Mouse (Mus musculus): ENCODE data around the gene Ccdc22. TPM values are rescaled to one million over a fixed set of nuclear protein-coding genes. Genes with fewer than 3 reads are reported as not detected.

The Ccdc22 gene
- polyA plus RNA-seq, 1 experiment from 2014 or later = 26.6 TPM

DNA sequence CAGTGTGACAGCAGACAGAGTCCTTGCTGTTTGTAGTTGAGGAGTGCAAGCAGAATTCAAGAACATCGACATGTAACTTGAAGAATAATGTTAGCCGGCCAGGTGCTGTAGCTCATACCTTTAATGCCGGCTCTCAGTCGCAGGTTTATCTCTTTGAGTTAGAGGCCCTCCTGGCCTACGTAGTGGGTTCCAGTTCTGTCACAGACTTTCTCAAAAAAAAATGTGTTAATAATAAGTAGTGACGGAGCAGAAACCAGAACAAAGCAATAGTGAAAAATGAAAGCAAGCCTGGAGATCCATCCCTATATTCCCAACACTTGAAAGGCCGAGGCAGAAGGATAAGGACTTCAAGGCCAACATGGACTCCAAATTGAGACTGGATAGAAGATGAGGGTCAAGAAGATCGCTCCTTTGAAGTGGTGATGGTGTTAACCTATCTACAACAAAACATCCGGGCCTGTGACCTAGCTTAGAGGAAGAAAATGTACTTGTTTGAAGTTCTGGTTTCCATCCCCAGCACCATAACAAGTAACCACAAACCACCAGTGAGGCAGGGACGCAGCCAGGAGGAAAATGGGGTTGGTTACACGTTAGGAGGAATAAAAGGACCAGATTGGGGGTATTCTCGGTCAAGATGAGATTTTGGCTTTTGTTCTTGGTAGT, 12.7 kb upstream of the Ccdc22 start:
- 84% methylated on average over 12 of the region's 12 CpGs for WGBS
- H3K27me3 ChIP-seq (ENCODE audit: control insufficient read depth, insufficient read depth, low read length) = no peaks in the 10 kb centered on the region
- H3K4me3 ChIP-seq (replicated peaks; ENCODE audit: low read length) = no peak overlapping the region
- H3K27ac ChIP-seq = no peak overlapping the region
- no peaks in the 10 kb centered on the region for H3K36me3 ChIP-seq (replicated peaks; ENCODE audit: control insufficient read depth, insufficient read depth)
- no peak overlapping the region for H3K4me2 ChIP-seq (replicated peaks)
- H3K9ac ChIP-seq = no peak overlapping the region
- H3K9me3 ChIP-seq (ENCODE audit: control insufficient read depth, low read length) = no peaks in the 10 kb centered on the region
- no peak for ATAC-seq (ENCODE audit: low FRiP score)
- no peak for DNase-seq (ENCODE audit: low spot score)
- no peaks in the 10 kb centered on the region for H3K4me1 ChIP-seq (replicated peaks; ENCODE audit: control insufficient read depth, insufficient read depth, low read length)

DNA sequence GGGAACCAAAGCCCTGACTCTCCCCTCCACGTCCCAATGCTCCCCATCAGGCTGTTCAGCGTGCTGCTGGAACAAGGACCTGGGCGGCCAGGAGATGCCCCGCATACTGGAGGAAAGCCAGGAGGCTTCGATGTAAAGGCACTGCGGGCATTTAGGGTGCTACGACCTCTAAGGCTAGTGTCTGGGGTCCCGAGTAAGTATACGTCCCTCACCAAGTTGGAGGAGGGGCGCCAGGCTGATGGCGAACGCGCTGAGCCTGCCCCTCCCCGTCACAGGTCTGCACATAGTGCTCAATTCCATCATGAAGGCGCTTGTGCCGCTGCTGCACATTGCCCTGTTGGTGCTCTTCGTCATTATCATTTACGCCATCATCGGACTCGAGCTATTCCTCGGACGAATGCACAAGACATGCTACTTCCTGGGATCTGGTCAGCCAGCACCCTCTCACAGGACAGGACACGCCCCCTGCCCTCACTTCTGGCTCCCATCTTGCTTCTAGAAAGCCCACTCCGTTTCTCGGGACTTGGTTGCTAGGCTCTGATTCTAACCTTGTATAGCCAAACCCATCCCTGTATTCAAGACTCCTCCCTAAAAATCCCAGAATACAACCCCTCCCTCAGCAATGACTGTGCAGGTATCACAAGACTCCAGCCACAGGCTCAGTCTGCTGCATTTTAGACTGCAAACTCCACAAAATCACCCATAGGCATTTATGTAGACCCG, 5.4 kb upstream of the Ccdc22 start:
- no peaks in the 10 kb centered on the region for H3K4me1 ChIP-seq (replicated peaks; ENCODE audit: control insufficient read depth, insufficient read depth, low read length)
- no peaks in the 10 kb centered on the region for H3K9me3 ChIP-seq (ENCODE audit: control insufficient read depth, low read length)
- H3K27ac ChIP-seq = peak overlapping the region; percentile 53
- WGBS = 22% methylated on average over 26 of the region's 26 CpGs
- H3K9ac ChIP-seq = peak overlapping the region; percentile 53
- H3K36me3 ChIP-seq (replicated peaks; ENCODE audit: control insufficient read depth, insufficient read depth) = no peaks in the 10 kb centered on the region
- no peaks in the 10 kb centered on the region for H3K27me3 ChIP-seq (ENCODE audit: control insufficient read depth, insufficient read depth, low read length)
- DNase-seq (ENCODE audit: low spot score) (peak; percentile 28), ATAC-seq (ENCODE audit: low FRiP score) (peak; percentile 68)
- H3K4me3 ChIP-seq (replicated peaks; ENCODE audit: low read length) = peak overlapping the region; percentile 39
- peak overlapping the region; percentile 76 for H3K4me2 ChIP-seq (replicated peaks)

- no peaks in the 10 kb centered on the region for H3K9me3 ChIP-seq (ENCODE audit: control insufficient read depth, low read length)
- peak overlapping the region; percentile 53 for H3K27ac ChIP-seq
- ATAC-seq (ENCODE audit: low FRiP score) (no peak), DNase-seq (ENCODE audit: low spot score) (peak; percentile 27)
- H3K4me2 ChIP-seq (replicated peaks) = peak overlapping the region; percentile 76
- H3K4me1 ChIP-seq (replicated peaks; ENCODE audit: control insufficient read depth, insufficient read depth, low read length) = no peaks in the 10 kb centered on the region
- H3K4me3 ChIP-seq (replicated peaks; ENCODE audit: low read length) = peak overlapping the region; percentile 39
- 23% methylated on average over 21 of the region's 21 CpGs for WGBS
- H3K36me3 ChIP-seq (replicated peaks; ENCODE audit: control insufficient read depth, insufficient read depth) = no peaks in the 10 kb centered on the region
- H3K9ac ChIP-seq = peak overlapping the region; percentile 53
- no peaks in the 10 kb centered on the region for H3K27me3 ChIP-seq (ENCODE audit: control insufficient read depth, insufficient read depth, low read length)
Measured at GRCm38 (mm10) chrX:7610035-7610434, 4.7 kb upstream of the Ccdc22 start.

DNA sequence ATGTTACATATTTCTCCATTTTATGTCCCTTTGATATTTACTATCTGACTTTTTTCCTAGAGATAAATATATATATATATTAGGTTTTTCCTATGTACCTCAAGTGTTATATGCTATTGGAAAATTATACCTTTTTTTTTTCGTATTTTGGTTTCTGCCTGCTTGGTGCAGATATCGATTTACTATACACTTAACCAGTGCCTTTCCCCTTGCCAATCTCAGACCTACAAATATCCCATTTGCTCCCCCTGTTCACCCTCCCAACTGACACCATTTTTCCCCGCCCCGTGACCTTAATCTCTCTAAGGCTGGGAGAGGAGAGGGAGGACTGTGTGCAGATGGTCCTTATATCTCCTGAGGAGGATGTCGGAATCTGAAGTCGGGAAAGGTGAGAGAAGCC, 1.5 kb upstream of the Ccdc22 start, which contains the start of gene Cacna1f:
Cacna1f (plus strand) TSS at position 301 of the 400 bp plus-strand sequence.
- Histone ChIP-seq H3K9me3 (ENCODE audit: control insufficient read depth, low read length) (no peaks in the 10 kb centered on the region), H3K4me3 (replicated peaks; ENCODE audit: low read length) (no peak within 1 kb of the TSS), H3K27me3 (ENCODE audit: control insufficient read depth, insufficient read depth, low read length) (no peaks in the 10 kb centered on the region), H3K4me1 (replicated peaks; ENCODE audit: control insufficient read depth, insufficient read depth, low read length) (no peaks in the 10 kb centered on the region), H3K27ac (no peak within 1 kb of the TSS), H3K36me3 (replicated peaks; ENCODE audit: control insufficient read depth, insufficient read depth) (no peaks in the 10 kb centered on the region), H3K4me2 (replicated peaks) (no peak within 1 kb of the TSS), H3K9ac (no peak within 1 kb of the TSS)
- WGBS = 82% methylated on average over 6 of the region's 6 CpGs
- ATAC-seq (ENCODE audit: low FRiP score) = no peak
- DNase-seq (ENCODE audit: low spot score) = no peak

DNA sequence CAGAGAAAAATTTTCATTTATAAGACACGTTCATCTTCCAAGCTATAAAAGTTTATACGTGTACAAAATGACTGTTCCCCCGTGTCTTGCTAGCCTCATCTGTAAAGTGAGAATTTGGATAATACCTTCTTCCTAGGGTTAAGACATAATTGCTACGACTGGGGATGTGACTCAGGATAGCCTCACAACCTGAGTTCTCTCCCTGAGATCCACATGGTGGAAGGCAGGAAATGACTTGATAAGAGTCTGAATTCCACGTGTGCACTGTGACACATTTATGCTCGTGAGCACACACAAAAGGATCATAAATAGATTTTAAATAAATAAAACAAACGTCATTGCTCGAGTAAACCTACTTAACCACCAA, 241 bp upstream of the Ccdc22 start:
- Histone ChIP-seq H3K9me3 (ENCODE audit: control insufficient read depth, low read length) (no peaks in the 10 kb centered on the region), H3K4me2 (replicated peaks) (no peak overlapping the region), H3K4me3 (replicated peaks; ENCODE audit: low read length) (0 out of 2 replicates have a peak overlapping the region, but pooled peaks have one; percentile 36), H3K4me1 (replicated peaks; ENCODE audit: control insufficient read depth, insufficient read depth, low read length) (no peaks in the 10 kb centered on the region), H3K27ac (no peak overlapping the region), H3K27me3 (ENCODE audit: control insufficient read depth, insufficient read depth, low read length) (no peaks in the 10 kb centered on the region), H3K36me3 (replicated peaks; ENCODE audit: control insufficient read depth, insufficient read depth) (no peaks in the 10 kb centered on the region), H3K9ac (no peak overlapping the region)
- ATAC-seq (ENCODE audit: low FRiP score) (peak; percentile 55), DNase-seq (ENCODE audit: low spot score) (no peak)
- WGBS = 51% methylated on average over 8 of the region's 8 CpGs

DNA sequence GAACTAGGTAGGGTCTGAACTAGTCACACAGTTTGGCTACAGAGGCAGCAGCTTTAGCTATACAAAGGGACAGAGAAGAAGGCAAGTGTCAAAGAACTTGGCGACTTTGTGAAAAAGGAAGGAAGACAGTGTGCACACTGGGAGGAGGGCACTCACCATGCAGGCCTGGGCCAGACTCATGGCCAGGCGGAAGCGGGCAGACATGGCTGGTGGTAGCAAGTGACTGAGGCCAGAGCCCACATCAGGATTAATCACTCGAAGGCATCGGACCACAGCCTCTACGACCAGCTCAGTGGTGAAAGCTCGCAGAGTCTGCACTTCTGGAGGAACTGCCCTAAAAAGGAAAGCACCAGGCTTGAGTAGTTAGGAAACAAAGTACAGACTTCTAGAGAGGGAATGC, 1.3 kb downstream of the Ccdc22 start:
- WGBS = 90% methylated on average over 7 of the region's 7 CpGs
- Histone ChIP-seq H3K27ac (no peak overlapping the region), H3K27me3 (ENCODE audit: control insufficient read depth, insufficient read depth, low read length) (no peaks in the 10 kb centered on the region), H3K4me1 (replicated peaks; ENCODE audit: control insufficient read depth, insufficient read depth, low read length) (no peaks in the 10 kb centered on the region), H3K9me3 (ENCODE audit: control insufficient read depth, low read length) (no peaks in the 10 kb centered on the region), H3K4me3 (replicated peaks; ENCODE audit: low read length) (no peak overlapping the region), H3K4me2 (replicated peaks) (no peak overlapping the region), H3K9ac (no peak overlapping the region), H3K36me3 (replicated peaks; ENCODE audit: control insufficient read depth, insufficient read depth) (0 out of 2 replicates have a peak, but pooled peaks cover 4% of the 10 kb centered on the region)
- DNase-seq (ENCODE audit: low spot score) (no peak), ATAC-seq (ENCODE audit: low FRiP score) (no peak)

- 81% methylated on average over 9 of the region's 9 CpGs for WGBS
Measured at GRCm38 (mm10) chrX:7595371-7595770, 9.9 kb downstream of the Ccdc22 start.

DNA sequence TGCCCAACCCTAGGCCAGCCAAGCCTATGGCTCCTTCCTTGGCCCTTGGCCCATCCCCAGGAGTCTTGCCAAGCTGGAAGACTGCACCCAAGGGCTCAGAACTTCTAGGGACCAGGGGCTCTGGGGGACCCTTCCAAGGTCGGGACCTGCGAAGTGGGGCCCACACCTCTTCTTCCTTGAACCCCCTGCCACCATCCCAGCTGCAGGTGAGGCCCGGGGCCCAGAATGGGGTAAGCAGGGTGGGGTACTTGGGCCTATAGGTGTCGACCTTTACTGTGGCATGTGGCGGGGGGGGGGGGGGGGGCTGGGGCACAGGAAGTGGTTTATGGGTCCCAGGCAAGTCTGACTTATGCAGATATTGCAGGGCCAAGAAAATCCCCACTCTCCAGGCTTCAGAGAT, 19.0 kb downstream of the Ccdc22 start:
- Histone ChIP-seq H3K36me3 (replicated peaks; ENCODE audit: control insufficient read depth, insufficient read depth) (no peaks in the 10 kb centered on the region), H3K4me2 (replicated peaks) (no peak overlapping the region), H3K4me1 (replicated peaks; ENCODE audit: control insufficient read depth, insufficient read depth, low read length) (no peaks in the 10 kb centered on the region), H3K9ac (no peak overlapping the region), H3K9me3 (ENCODE audit: control insufficient read depth, low read length) (no peaks in the 10 kb centered on the region), H3K27me3 (ENCODE audit: control insufficient read depth, insufficient read depth, low read length) (no peaks in the 10 kb centered on the region), H3K27ac (no peak overlapping the region), H3K4me3 (replicated peaks; ENCODE audit: low read length) (no peak overlapping the region)
- ATAC-seq (ENCODE audit: low FRiP score) = no peak
- no peak for DNase-seq (ENCODE audit: low spot score)
- WGBS = 97% methylated on average over 5 of the region's 5 CpGs

More at GRCm38 (mm10) chrX:7595371-7595770, 9.9 kb downstream of the Ccdc22 start:
- Histone ChIP-seq H3K9ac (no peak overlapping the region), H3K9me3 (ENCODE audit: control insufficient read depth, low read length) (no peaks in the 10 kb centered on the region), H3K4me3 (replicated peaks; ENCODE audit: low read length) (no peak overlapping the region), H3K27ac (no peak overlapping the region), H3K36me3 (replicated peaks; ENCODE audit: control insufficient read depth, insufficient read depth) (peaks cover 15% of the 10 kb centered on the region), H3K4me2 (replicated peaks) (no peak overlapping the region), H3K4me1 (replicated peaks; ENCODE audit: control insufficient read depth, insufficient read depth, low read length) (no peaks in the 10 kb centered on the region), H3K27me3 (ENCODE audit: control insufficient read depth, insufficient read depth, low read length) (no peaks in the 10 kb centered on the region)
- ATAC-seq (ENCODE audit: low FRiP score) (no peak), DNase-seq (ENCODE audit: low spot score) (no peak)

GRCm38 (mm10) chrX:7583881-7584280, 21.4 kb downstream of the Ccdc22 start:
- H3K27me3 ChIP-seq (ENCODE audit: control insufficient read depth, insufficient read depth, low read length) = no peaks in the 10 kb centered on the region
- no peaks in the 10 kb centered on the region for H3K9me3 ChIP-seq (ENCODE audit: control insufficient read depth, low read length)
- no peaks in the 10 kb centered on the region for H3K4me1 ChIP-seq (replicated peaks; ENCODE audit: control insufficient read depth, insufficient read depth, low read length)
- H3K36me3 ChIP-seq (replicated peaks; ENCODE audit: control insufficient read depth, insufficient read depth) = no peaks in the 10 kb centered on the region
- H3K4me3 ChIP-seq (replicated peaks; ENCODE audit: low read length) = no peak overlapping the region
- 97% methylated on average over 11 of the region's 11 CpGs for WGBS
- DNase-seq (ENCODE audit: low spot score) = no peak
- no peak overlapping the region for H3K9ac ChIP-seq
- no peak overlapping the region for H3K27ac ChIP-seq
- ATAC-seq (ENCODE audit: low FRiP score) = no peak
- no peak overlapping the region for H3K4me2 ChIP-seq (replicated peaks)
